Mouse (Mus musculus) adrenal gland, postnatal 25 days (tissue): ENCODE results near the gene Vac14. TPM values are rescaled to one million over a fixed set of nuclear protein-coding genes. Genes with fewer than 3 reads are reported as not detected.

Experiments used
- DNase-seq: peaks from one replicate; pipeline ENCODE4 v3.0.0; 2021; ENCODE audit warnings: mixed read lengths
- long read RNA-seq: library from polyadenylated mRNA; stranded (forward); transcript quantifications from one replicate; pipeline ENCODE4 v2.0.0, GENCODE M21; 2021
- total RNA-seq: library from RNA; stranded (reverse); gene quantifications from 2 replicates; pipeline ENCODE4 v1.2.3, GENCODE M21; 2021

The Vac14 gene
- 34.3 and 35.4 TPM in 2 replicates for total RNA-seq
- long read RNA-seq, partial matches to known transcripts: 4 of 14 reads
- long read RNA-seq, other reads (novel, unspliced or antisense): 8 of 14 reads

- DNase-seq: peak; percentile 99
Measured at GRCm38 (mm10) chr8:110618391-110619207, at the start of gene Vac14. Vac14 (plus strand) TSS chr8:110618585.

GRCm38 (mm10) chr8:110592641-110593040 is 25.7 kb upstream of the Vac14 start:
- no peak for DNase-seq

- DNase-seq: no peak
Measured at GRCm38 (mm10) chr8:110594164-110594563, 24.2 kb upstream of the Vac14 start.

- DNase-seq: no peak
Measured at GRCm38 (mm10) chr8:110604556-110604955, 13.8 kb upstream of the Vac14 start.

- DNase-seq: no peak
Measured at GRCm38 (mm10) chr8:110605401-110606015, 12.9 kb upstream of the Vac14 start.

- DNase-seq: no peak
Measured at GRCm38 (mm10) chr8:110615730-110616129, 2.7 kb upstream of the Vac14 start.

- DNase-seq: no peak
Measured at GRCm38 (mm10) chr8:110617801-110618358, 505 bp upstream of the Vac14 start.

- DNase-seq: no peak
Measured at GRCm38 (mm10) chr8:110619208-110619574, 806 bp downstream of the Vac14 start.

- no peak for DNase-seq
Measured at GRCm38 (mm10) chr8:110619919-110620318, 1.5 kb downstream of the Vac14 start.

- DNase-seq: no peak
Measured at GRCm38 (mm10) chr8:110626431-110626830, 8.0 kb downstream of the Vac14 start.

GRCm38 (mm10) chr8:110629245-110630063 is 11.1 kb downstream of the Vac14 start:
- DNase-seq: peak; percentile 72

- DNase-seq: no peak
Measured at GRCm38 (mm10) chr8:110630079-110630478, 11.7 kb downstream of the Vac14 start.

GRCm38 (mm10) chr8:110630571-110631071 is 12.2 kb downstream of the Vac14 start:
- DNase-seq: peak; percentile 50

- no peak for DNase-seq
Measured at GRCm38 (mm10) chr8:110631201-110631600, 12.8 kb downstream of the Vac14 start.

GRCm38 (mm10) chr8:110633814-110634213 is 15.4 kb downstream of the Vac14 start:
- no peak for DNase-seq

- peak; percentile 26 for DNase-seq
Measured at GRCm38 (mm10) chr8:110636182-110636581, 17.8 kb downstream of the Vac14 start.

- DNase-seq: peak; percentile 45
Measured at GRCm38 (mm10) chr8:110642331-110642730, 23.9 kb downstream of the Vac14 start.

GRCm38 (mm10) chr8:110643177-110643576 is 24.8 kb downstream of the Vac14 start:
- DNase-seq: no peak

GRCm38 (mm10) chr8:110644422-110644821 is 26.0 kb downstream of the Vac14 start:
- no peak for DNase-seq

GRCm38 (mm10) chr8:110644901-110645300 is 26.5 kb downstream of the Vac14 start:
- DNase-seq: no peak

GRCm38 (mm10) chr8:110645340-110645739 is 27.0 kb downstream of the Vac14 start:
- no peak for DNase-seq

GRCm38 (mm10) chr8:110646064-110646463 is 27.7 kb downstream of the Vac14 start:
- DNase-seq: peak; percentile 85
